Mouse (Mus musculus) left cerebral cortex, adult 9 months (tissue): ENCODE measurements around the gene Mup3.
"Not testable (repeated sequence)": the region's sequence is repeated elsewhere in the genome, so short reads cannot be mapped to it uniquely, and the experiment has no call there.

ENCODE experiments used
- DNase-seq, 2 experiments: peaks; one replicate each; pipeline ENCODE4 v3.0.0; 2022; ENCODE audit warnings: low spot score in 2 of 2

Gene Mup3

GRCm38 (mm10) chr4:62087241-62087640, at the start of gene Mup3:
Mup3 (minus strand) TSS chr4:62087342.
- no peak for DNase-seq

GRCm38 (mm10) chr4:62133706-62134105, 46.6 kb upstream of the Mup3 start:
- DNase-seq = peak in 1 of 2 experiments; percentile 57

GRCm38 (mm10) chr4:62103366-62103765, 16.2 kb upstream of the Mup3 start:
- DNase-seq = peak in 1 of 2 experiments; percentile 19

GRCm38 (mm10) chr4:62087953-62088352, 811 bp upstream of the Mup3 start:
- DNase-seq = no peak

- DNase-seq = no peak
Observed at GRCm38 (mm10) chr4:62082755-62083154, 4.4 kb downstream of the Mup3 start.

GRCm38 (mm10) chr4:62075126-62075525, 12.0 kb downstream of the Mup3 start:
- DNase-seq = no peak

GRCm38 (mm10) chr4:62054780-62055179, 32.4 kb downstream of the Mup3 start:
- not testable (repeated sequence) for DNase-seq

- not testable (repeated sequence) for DNase-seq
Observed at GRCm38 (mm10) chr4:62054058-62054457, 33.1 kb downstream of the Mup3 start, which contains the start of gene Mup20. Mup20 (minus strand) TSS chr4:62054158.
